Mouse (Mus musculus): ENCODE data around the gene Dus2. TPM values are rescaled to one million over a fixed set of nuclear protein-coding genes. Genes with fewer than 3 reads are reported as not detected.

Gene Dus2
- total RNA-seq, 2 experiments from 2014 or later, result 7.4 to 7.8 TPM

DNA sequence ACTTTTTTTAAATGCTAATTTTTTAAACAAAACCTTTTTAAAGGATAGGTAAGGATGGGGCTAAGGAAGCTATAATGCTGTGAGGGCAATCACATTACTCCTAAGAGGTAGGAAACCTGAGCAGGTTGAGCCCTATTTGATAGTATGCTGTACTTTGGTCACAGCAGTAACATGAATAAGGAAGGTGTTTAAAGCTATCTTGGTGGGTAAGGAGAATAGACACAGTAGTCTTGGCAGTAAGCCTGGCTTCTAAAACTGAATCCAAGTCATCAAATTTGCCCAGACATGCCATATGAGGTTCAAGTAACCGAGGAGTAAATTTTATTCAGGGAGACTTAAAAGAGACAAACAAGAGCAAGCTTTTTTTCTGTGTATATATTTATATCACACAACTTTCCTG is 78.4 kb downstream of the Dus2 start:
- no peak for DNase-seq
- intact Hi-C loops (cut with DNase I), result no loop called here

DNA sequence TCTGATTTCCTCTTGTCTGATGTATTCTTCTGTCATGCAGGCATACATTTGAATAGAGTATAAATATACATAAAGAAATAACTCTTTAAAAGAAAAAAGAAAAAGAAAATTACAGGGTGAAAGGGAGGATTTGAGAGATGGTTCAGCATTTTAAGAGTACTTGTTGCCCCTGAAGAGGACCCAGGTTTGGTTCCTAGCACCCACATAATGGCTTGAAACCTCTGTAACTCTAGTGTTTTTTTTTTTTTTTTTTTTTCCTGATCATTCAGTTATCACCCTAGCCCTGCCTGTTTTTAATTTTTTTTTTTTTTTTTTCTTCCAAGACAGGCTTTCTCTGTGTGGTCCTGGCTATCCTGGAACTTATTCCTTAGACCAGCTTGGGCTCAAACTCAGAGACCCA is 81.0 kb downstream of the Dus2 start:
- DNase-seq, result no peak
- intact Hi-C loops (cut with DNase I), result no loop called here

DNA sequence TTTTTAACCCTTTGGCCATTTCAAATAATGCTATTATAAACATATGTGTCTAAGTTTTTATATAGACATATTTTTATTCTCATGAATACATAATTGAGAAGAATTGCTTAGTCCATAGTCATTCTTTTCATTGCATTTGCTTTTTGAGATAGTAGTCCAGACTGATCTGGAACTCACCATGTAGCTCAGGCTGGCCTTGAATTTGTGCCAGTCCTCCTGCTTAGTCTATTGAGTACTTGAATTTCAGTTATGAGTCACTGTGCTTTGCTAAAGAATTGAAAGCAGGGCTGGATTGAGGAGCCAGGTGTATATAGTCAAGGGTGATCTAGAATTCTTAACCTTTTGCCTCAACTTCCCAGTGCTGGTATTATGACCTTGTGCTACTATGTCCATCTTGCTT is 83.1 kb downstream of the Dus2 start:
- intact Hi-C loops (cut with DNase I), result no loop called here

DNA sequence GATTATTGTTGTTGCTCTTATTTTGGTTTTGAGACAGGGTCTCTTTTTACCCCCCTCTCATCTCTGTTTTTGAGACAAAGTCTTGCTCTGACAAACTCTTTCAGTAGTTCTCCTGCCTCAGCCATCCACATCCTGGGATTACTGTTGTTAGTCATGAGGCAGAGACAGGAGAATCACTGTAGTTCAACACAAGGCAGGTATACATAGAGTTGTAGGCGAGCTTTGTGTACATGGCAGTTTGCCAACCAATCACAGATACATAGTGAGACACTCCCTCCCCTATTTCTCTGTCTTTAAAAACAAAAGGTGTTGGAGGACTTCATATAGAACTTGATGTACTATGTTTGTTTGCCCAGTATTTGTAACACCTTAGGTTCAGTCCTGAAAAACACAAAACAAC is 83.5 kb downstream of the Dus2 start:
- intact Hi-C loops (cut with DNase I), result no loop called here

More for the DNA sequence above, 83.1 kb downstream of the Dus2 start:
- DNase-seq, result no peak

DNA sequence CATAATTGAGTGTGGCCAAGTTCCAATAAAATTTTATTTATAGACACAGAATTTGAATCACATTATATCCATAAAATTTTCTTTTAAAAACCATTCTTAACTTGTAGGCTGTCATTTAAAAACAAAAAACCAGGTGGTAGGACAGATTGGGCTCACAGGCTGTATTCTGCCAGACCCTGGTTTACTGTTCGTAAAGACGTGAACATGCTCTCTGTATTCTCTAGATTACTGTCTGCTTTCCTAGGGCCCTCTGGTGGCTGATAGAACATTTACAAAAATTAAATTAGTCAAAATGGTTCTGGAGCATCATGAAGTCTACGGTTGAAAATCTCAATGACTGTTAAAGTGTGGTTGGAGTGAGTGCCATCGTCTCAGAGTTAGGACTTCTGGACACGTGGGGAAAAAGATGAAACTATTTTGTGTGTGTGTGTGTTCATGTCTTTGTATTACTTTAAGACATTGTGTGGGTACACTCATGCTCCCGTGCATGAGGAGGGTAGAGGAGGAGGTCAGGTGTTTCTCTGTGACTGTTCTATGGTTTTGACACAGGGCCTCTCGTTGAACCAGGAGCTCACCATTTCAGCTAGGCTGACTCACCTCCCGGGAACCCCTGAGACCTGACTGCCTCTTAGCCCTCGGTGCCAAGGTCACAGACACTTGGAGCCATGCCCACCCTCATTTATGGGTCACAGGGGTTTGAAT is 84.2 kb downstream of the Dus2 start:
- intact Hi-C loops (cut with DNase I), result no loop called here
- peak in 1 of 2 experiments; percentile 21 for DNase-seq

More for the DNA sequence above, 83.5 kb downstream of the Dus2 start:
- DNase-seq, result no peak

DNA sequence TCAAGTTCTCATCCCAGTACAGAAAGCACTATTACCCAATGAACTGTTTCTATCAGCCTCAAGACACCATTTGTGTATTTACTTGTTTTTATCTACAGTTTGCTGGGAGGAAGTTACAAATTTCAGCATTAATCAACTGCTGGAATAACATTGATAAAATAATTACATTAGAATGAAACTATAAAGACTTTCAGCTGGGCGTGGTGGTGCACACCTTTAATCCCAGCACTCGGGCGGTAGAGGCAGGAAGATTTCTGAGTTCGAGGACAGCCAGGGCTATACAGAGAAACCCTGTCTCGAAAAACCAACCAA is 84.7 kb downstream of the Dus2 start:
- intact Hi-C loops (cut with DNase I), result loop anchor here (2.0 kb wide), 1 partner anchor 85 kb away; the partner anchor contains the start of gene Dus2
- DNase-seq, result no peak

DNA sequence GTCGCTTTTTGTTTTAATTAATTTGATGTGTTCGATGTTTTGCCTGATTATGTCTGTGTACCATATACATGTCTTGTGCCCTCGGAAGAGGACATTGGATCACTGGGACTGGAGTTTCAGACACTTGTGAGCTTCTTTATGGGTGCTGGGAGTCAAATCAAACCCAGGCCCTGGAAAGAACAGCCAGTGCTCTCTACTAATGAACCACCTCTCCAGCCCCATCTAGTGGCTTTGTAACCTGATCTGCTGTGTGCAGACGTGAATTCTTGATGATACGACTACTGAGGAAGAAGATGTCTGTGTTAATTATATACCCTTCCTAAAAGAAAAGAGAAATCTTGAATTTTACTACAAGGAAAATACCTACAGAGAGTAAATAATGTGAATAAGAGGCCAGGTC is 85.5 kb downstream of the Dus2 start:
- intact Hi-C loops (cut with DNase I), result loop anchor here (2.0 kb wide), 1 partner anchor 86 kb away; the partner anchor contains the start of gene Dus2
- DNase-seq, result peak in 1 of 2 experiments; percentile 29

DNA sequence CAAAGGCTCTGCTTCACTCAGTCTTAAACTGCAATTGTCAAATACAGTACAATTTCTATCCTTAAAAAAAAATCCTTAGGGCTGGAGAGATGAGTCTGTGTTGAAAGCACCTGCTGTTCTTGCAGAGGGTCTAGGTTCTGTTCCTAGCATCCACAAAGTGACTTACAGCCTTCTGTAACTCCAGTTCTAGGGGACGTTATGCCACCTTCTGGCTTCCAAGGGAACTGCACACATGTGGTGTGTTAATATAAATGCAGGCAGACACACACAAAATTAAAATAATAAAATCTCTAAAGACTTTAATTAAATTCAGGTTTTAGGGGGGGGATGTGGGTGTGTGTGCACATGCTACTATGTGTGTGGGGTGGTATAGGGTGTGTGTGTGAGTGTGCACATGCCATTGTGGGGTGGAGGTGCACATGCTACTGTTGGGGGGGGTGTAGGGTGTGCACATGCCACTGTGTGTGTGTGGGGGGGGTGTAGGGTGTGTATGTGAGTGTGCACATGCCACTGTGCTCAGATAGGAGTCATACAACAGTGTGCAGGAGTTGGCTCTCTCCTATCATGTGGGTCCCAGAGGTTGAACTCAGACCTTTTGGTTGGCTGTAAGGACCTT is 86.4 kb downstream of the Dus2 start:
- DNase-seq, result no peak
- intact Hi-C loops (cut with DNase I), result loop anchor here (2.0 kb wide), 1 partner anchor 87 kb away; the partner anchor contains the start of gene Dus2

DNA sequence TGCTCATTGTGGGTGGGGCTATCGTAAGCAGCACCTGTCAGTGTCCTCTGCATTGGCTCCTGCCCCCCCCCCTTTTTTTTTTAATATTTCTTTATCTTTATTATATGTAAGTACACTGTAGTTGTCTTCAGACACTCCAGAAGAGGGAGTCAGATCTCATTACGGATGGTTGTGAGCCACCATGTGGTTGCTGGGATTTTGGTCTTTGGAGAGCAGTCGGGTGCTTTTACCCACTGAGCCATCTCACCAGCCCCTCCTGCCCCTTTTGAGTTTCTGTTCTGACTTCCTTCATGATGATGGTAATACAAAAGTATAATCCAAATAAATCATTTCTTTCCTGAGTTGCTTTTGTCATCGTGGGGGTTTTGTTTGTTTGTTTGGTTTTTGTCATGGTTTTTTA is 111.2 kb downstream of the Dus2 start:
- DNase-seq, result no peak
- intact Hi-C loops (cut with DNase I), result no loop called here

Small RNA genes within 50 kb of the gene (microRNA-seq; reads per million reads assigned to microRNA genes)
- gene Mir7074, result 0 to 0.27 reads per million in 2 experiments

Other genes starting within 250 kb of the Dus2 start
- gene Gfod2, start 232.7 kb upstream of the Dus2 start, total RNA-seq (2021), result 1 to 10 TPM; 3.6 to 3.7 TPM
- 10 to 100 TPM; 23.1 to 24.7 TPM for gene Ranbp10, start 164.0 kb upstream of the Dus2 start, total RNA-seq (2021)
- gene Tsnaxip1, start 163.6 kb upstream of the Dus2 start, total RNA-seq (2021), result under 1 TPM in 1 of 2 experiments, not detected in 1; 0.38 TPM
- 1 to 10 TPM; 3.2 to 4.2 TPM for gene Cenpt, start 138.1 kb upstream of the Dus2 start, total RNA-seq (2021)
- gene Thap11, start 136.2 kb upstream of the Dus2 start, total RNA-seq (2021), result 10 to 100 TPM; 27.5 to 29.1 TPM
- 10 to 100 TPM; 27.2 to 34.3 TPM for gene Nutf2, start 130.8 kb upstream of the Dus2 start, total RNA-seq (2021)
- 10 to 100 TPM; 26.8 to 28.4 TPM for gene Edc4, start 110.5 kb upstream of the Dus2 start, total RNA-seq (2021)
- gene Nrn1l, start 97.8 kb upstream of the Dus2 start, total RNA-seq (2021), result under 1 TPM in 1 of 2 experiments, not detected in 1; 0.54 TPM
- 10 to 100 TPM; 16.9 to 17.6 TPM for gene Pskh1, start 90.9 kb upstream of the Dus2 start, total RNA-seq (2021)
- gene Ctrl, start 57.5 kb upstream of the Dus2 start, total RNA-seq (2021), result under 1 TPM; 0.46 to 0.55 TPM
- gene Psmb10, start 52.9 kb upstream of the Dus2 start, total RNA-seq (2021), result 10 to 100 TPM; 57.6 to 66.5 TPM
- gene Lcat, start 48.0 kb upstream of the Dus2 start, total RNA-seq (2021), result 1 to 10 TPM; 1.0 to 1.3 TPM
- gene Slc12a4, start 25.2 kb upstream of the Dus2 start, total RNA-seq (2021), result 10 to 100 TPM; 50.8 to 52.0 TPM
- not detected for gene Dpep3, start 11.9 kb upstream of the Dus2 start, total RNA-seq (2021)
- not detected for gene Dpep2nb, start 14.6 kb downstream of the Dus2 start, total RNA-seq (2021)
- 1 to 10 TPM; 9.5 to 9.9 TPM for gene Ddx28, start 20.5 kb downstream of the Dus2 start, total RNA-seq (2021)
- 10 to 100 TPM; 22.0 to 29.4 TPM for gene Nfatc3, start 67.5 kb downstream of the Dus2 start, total RNA-seq (2021)
- 1 to 10 TPM in 1 of 2 experiments, under 1 TPM in 1; 0.45 to 1.0 TPM for gene Esrp2, start 145.6 kb downstream of the Dus2 start, total RNA-seq (2021)
- 1 to 10 TPM; 5.5 to 8.1 TPM for gene Pla2g15, start 159.1 kb downstream of the Dus2 start, total RNA-seq (2021)
- gene Slc7a6, start 177.5 kb downstream of the Dus2 start, total RNA-seq (2021), result 10 to 100 TPM; 12.2 to 13.8 TPM
- gene Slc7a6os, start 219.6 kb downstream of the Dus2 start, total RNA-seq (2021), result 10 to 100 TPM; 11.4 TPM
- gene Prmt7, start 219.6 kb downstream of the Dus2 start, total RNA-seq (2021), result 10 to 100 TPM; 18.7 to 20.4 TPM